8 mouse cellular contexts compared by ENCODE assay signal in genomic region chr10:91172329-91173100, GRCm38 (mm10). TPM values are rescaled to one million over a fixed set of nuclear protein-coding genes. Genes with fewer than 3 reads are reported as not detected.
DNase-seq lines count a peak whose midpoint lies in the region; ATAC-seq and TF ChIP-seq lines count a peak whose summit lies in the region.

No protein-coding gene starts in this region.

- no peak for ATAC-seq in embryonic facial prominence, embryonic 13.5 days (ENCODE audit: insufficient number of reproducible peaks, insufficient read depth, low FRiP score, low TSS enrichment, low read depth)
- ATAC-seq in intestine, embryonic 15.5 days: no peak
- ATAC-seq in neural tube, embryonic 13.5 days (ENCODE audit: low read depth): no peak

- peaks cover 19% of the 10 kb centered on the region for H3K4me1 ChIP-seq in embryonic facial prominence, embryonic 13.5 days
- peaks cover 5% of the 10 kb centered on the region for H3K4me1 ChIP-seq in intestine, embryonic 15.5 days (replicated peaks)
- H3K4me1 ChIP-seq in neural tube, embryonic 13.5 days (replicated peaks): peaks cover 30% of the 10 kb centered on the region

- H3K27ac ChIP-seq in layer of hippocampus, adult 2 months: peak overlapping the region; percentile 92
- peak overlapping the region; percentile 100 for H3K27ac ChIP-seq in embryonic facial prominence, embryonic 13.5 days
- H3K27ac ChIP-seq in intestine, embryonic 15.5 days: peak overlapping the region; percentile 100
- H3K27ac ChIP-seq in neural tube, embryonic 13.5 days (replicated peaks): peak overlapping the region; percentile 100

- H3K27me3 ChIP-seq in embryonic facial prominence, embryonic 13.5 days: no peaks in the 10 kb centered on the region
- H3K27me3 ChIP-seq in intestine, embryonic 15.5 days (replicated peaks): no peaks in the 10 kb centered on the region
- H3K27me3 ChIP-seq in neural tube, embryonic 13.5 days: no peaks in the 10 kb centered on the region

- H3K4me2 ChIP-seq in embryonic facial prominence, embryonic 13.5 days: peak overlapping the region; percentile 73
- H3K4me2 ChIP-seq in intestine, embryonic 15.5 days (replicated peaks): peak overlapping the region; percentile 79
- H3K4me2 ChIP-seq in neural tube, embryonic 13.5 days: peak overlapping the region; percentile 74

- 73% methylated on average over 14 of the region's 14 CpGs for WGBS in embryonic facial prominence, embryonic 13.5 days
- WGBS in intestine, embryonic 15.5 days: 79% methylated on average over 14 of the region's 14 CpGs
- whole genome bisulfite sequencing in neural tube, embryonic 13.5 days: 84% methylated on average over 14 of the region's 14 CpGs

- intact Hi-C loops in gastrocnemius, postnatal 36 days (cut with DNase I): no loop called here

- DNase-seq in layer of hippocampus, adult 2 months (ENCODE audit: low spot score in 2 of 2): no peak
- DNase-seq in layer of hippocampus, postnatal 10 days (ENCODE audit: low spot score in 2 of 2): no peak
- no peak for DNase-seq in urinary bladder, postnatal 10 days (ENCODE audit: low spot score)
- no peak for DNase-seq in gastrocnemius, postnatal 36 days
- no peak for DNase-seq in urinary bladder, adult 2 months (ENCODE audit: low spot score)

- peak overlapping the region; percentile 79 for H3K4me3 ChIP-seq in layer of hippocampus, adult 2 months
- peak overlapping the region; percentile 74 for H3K4me3 ChIP-seq in embryonic facial prominence, embryonic 13.5 days
- H3K4me3 ChIP-seq in intestine, embryonic 15.5 days (replicated peaks): peak overlapping the region; percentile 93
- H3K4me3 ChIP-seq in neural tube, embryonic 13.5 days: peak overlapping the region; percentile 98

- no peaks in the 10 kb centered on the region for H3K36me3 ChIP-seq in embryonic facial prominence, embryonic 13.5 days
- H3K36me3 ChIP-seq in intestine, embryonic 15.5 days: no peaks in the 10 kb centered on the region
- H3K36me3 ChIP-seq in neural tube, embryonic 13.5 days: no peaks in the 10 kb centered on the region

- TF ChIP-seq CTCF in layer of hippocampus, adult 2 months (conservative IDR thresholded peaks at IDR 0.05): no peak

- H3K9me3 ChIP-seq in embryonic facial prominence, embryonic 13.5 days: no peaks in the 10 kb centered on the region
- no peaks in the 10 kb centered on the region for H3K9me3 ChIP-seq in intestine, embryonic 15.5 days
- H3K9me3 ChIP-seq in neural tube, embryonic 13.5 days: no peaks in the 10 kb centered on the region

- H3K9ac ChIP-seq in embryonic facial prominence, embryonic 13.5 days: peak overlapping the region; percentile 98
- H3K9ac ChIP-seq in intestine, embryonic 15.5 days: peak overlapping the region; percentile 100
- peak overlapping the region; percentile 96 for H3K9ac ChIP-seq in neural tube, embryonic 13.5 days

RNA-seq across cellular contexts. Expression of gene Tmpo, which starts 8.6 kb away (rescaled TPM):
- 10 to 100 TPM; 37.5 to 39.7 TPM for total RNA-seq in layer of hippocampus, adult 2 months (2021)
- 10 to 100 TPM; 45.0 to 53.2 TPM for total RNA-seq in layer of hippocampus, postnatal 10 days (2021)
- polyA plus RNA-seq in embryonic facial prominence, embryonic 13.5 days (2015; fragmentation: Nextera tagmentation; extraction: Ambion mirVana): 237 and 252 TPM in 2 replicates
- polyA plus RNA-seq in intestine, embryonic 15.5 days (2015; fragmentation: Nextera tagmentation; extraction: Ambion mirVana): 165 and 209 TPM in 2 replicates
- 111 and 141 TPM in 2 replicates for polyA plus RNA-seq in neural tube, embryonic 13.5 days (2015; fragmentation: Nextera tagmentation; extraction: Ambion mirVana)
- 10 to 100 TPM; 52.2 to 57.4 TPM for total RNA-seq in gastrocnemius, postnatal 36 days (2021)
- polyA plus RNA-seq in urinary bladder, adult 2 months (2012; rRNA removed): 66.1 and 77.0 TPM in 2 replicates

RNA-seq across cellular contexts. Expression of gene Slc25a3, which starts 48.7 kb away (rescaled TPM):
- total RNA-seq in layer of hippocampus, adult 2 months (2021): 100 to 1,000 TPM; 485 to 491 TPM
- 100 to 1,000 TPM; 544 to 545 TPM for total RNA-seq in layer of hippocampus, postnatal 10 days (2021)
- polyA plus RNA-seq in embryonic facial prominence, embryonic 13.5 days (2015; fragmentation: Nextera tagmentation; extraction: Ambion mirVana): 402 and 411 TPM in 2 replicates
- polyA plus RNA-seq in intestine, embryonic 15.5 days (2015; fragmentation: Nextera tagmentation; extraction: Ambion mirVana): 611 and 651 TPM in 2 replicates
- 521 and 534 TPM in 2 replicates for polyA plus RNA-seq in neural tube, embryonic 13.5 days (2015; fragmentation: Nextera tagmentation; extraction: Ambion mirVana)
- total RNA-seq in gastrocnemius, postnatal 36 days (2021): 1,000 to 10,000 TPM; 1,123 to 1,124 TPM
- 529 and 576 TPM in 2 replicates for polyA plus RNA-seq in urinary bladder, adult 2 months (2012; rRNA removed)
